Mouse (Mus musculus) liver, adult 2 months (tissue): ENCODE measurements around the gene Wnt11. TPM values are rescaled to one million over a fixed set of nuclear protein-coding genes. Genes with fewer than 3 reads are reported as not detected.

Experiments
- DNase-seq: peaks from one replicate; pipeline ENCODE4 v3.0.0-alpha.2; 2011; ENCODE audit warnings: low read depth, low spot score; ENCODE audit errors: extremely low read depth
- H3K27ac ChIP-seq: fragments of 200-500 bp; replicated peaks from 2 replicates; pipeline ENCODE4 v1.5.1; 2012; ENCODE audit warnings: low read depth, mild to moderate bottlenecking, control low read depth, inconsistent platforms, low read length; ENCODE audit not compliant: insufficient read depth
- H3K27me3 ChIP-seq: fragments of 200-500 bp; 2 replicates; pipeline ENCODE4 v1.6.1; 2012; ENCODE audit warnings: mild to moderate bottlenecking, moderate library complexity, low read length, inconsistent platforms; ENCODE audit not compliant: control insufficient read depth, insufficient read depth
- H3K36me3 ChIP-seq: fragments of 200-500 bp; 2 replicates; pipeline ENCODE4 v1.6.1; 2012; ENCODE audit warnings: low read length, inconsistent platforms; ENCODE audit not compliant: control insufficient read depth, insufficient read depth
- H3K4me1 ChIP-seq: fragments of 200-500 bp; 2 replicates; pipeline ENCODE4 v1.6.1; 2011; ENCODE audit warnings: low read length; ENCODE audit not compliant: control insufficient read depth, insufficient read depth
- H3K4me3 ChIP-seq: fragments of 200-500 bp; 2 replicates; pipeline ENCODE4 v1.5.1; 2011; ENCODE audit warnings: low read depth, mild to moderate bottlenecking, control low read depth, low read length, moderate library complexity; ENCODE audit not compliant: insufficient read depth
- H3K79me2 ChIP-seq: fragments of 200-500 bp; 2 replicates; pipeline ENCODE4 v1.6.1; 2012; ENCODE audit warnings: inconsistent platforms, mild to moderate bottlenecking, low read length, moderate library complexity; ENCODE audit not compliant: control insufficient read depth, insufficient read depth
- H3K9ac ChIP-seq: fragments of 200-500 bp; 2 replicates; pipeline ENCODE4 v1.6.1; 2012; ENCODE audit warnings: low read depth, mild to moderate bottlenecking, control low read depth, inconsistent platforms, low read length
- CTCF ChIP-seq: fragments of 200-500 bp; IDR thresholded peaks from 2 replicates; pipeline ENCODE4 v1.5.1; 2011; ENCODE audit warnings: low read depth, low read length, control low read depth
- POLR2A ChIP-seq: fragments of 200-500 bp; IDR thresholded peaks from 2 replicates; pipeline ENCODE4 v1.6.1; 2011; ENCODE audit warnings: low read length, control low read depth; ENCODE audit not compliant: insufficient read depth; ENCODE audit errors: extremely low read depth
- WGBS: fragments of 180-500 bp; shearing (Covaris S2); methylation state at CpG from one replicate; pipeline ENCODE4 v1.1.7; 2018; 5-methylcytosine and 5-hydroxymethylcytosine counted together
- polyA plus RNA-seq: library from polyadenylated mRNA; depleted of rRNA; stranded (reverse); fragments of >200 nt; gene quantifications from 2 replicates; pipeline ENCODE4 v1.2.3, GENCODE M21; 2012; rRNA removed
- total RNA-seq: library from RNA; depleted of rRNA; stranded (reverse); fragments of >200 nt; gene quantifications from 2 replicates; pipeline ENCODE4 v1.2.3, GENCODE M21; 2014; rRNA removed

Wnt11 gene
- total RNA-seq (0.55 TPM in 1 of 2 replicates, not detected in the other), polyA plus RNA-seq (0.21 and 0.52 TPM in 2 replicates)

GRCm38 (mm10) chr7:98834711-98835321 is at the start of gene Wnt11:
TSS of gene Wnt11 (plus strand) at chr7:98835112.
- Histone ChIP-seq H3K27ac (no peak within 1 kb of the TSS), H3K4me1 (peaks cover 7% of the 10 kb centered on the region), H3K36me3 (no peaks in the 10 kb centered on the region), H3K9ac (no peak within 1 kb of the TSS), H3K79me2 (no peaks in the 10 kb centered on the region), H3K27me3 (peaks cover 32% of the 10 kb centered on the region), H3K4me3 (peak within 1 kb of the TSS; percentile 31; the same call in 1 of the 2 replicates)
- 1% methylated on average over 66 of the region's 66 CpGs for WGBS
- no peak for DNase-seq
- TF ChIP-seq POLR2A, result no peak
- TF ChIP-seq CTCF, result no peak

- no peak overlapping the region for H3K9ac ChIP-seq
- WGBS, result 33% methylated on average over 11 of the region's 11 CpGs
- no peaks in the 10 kb centered on the region for H3K4me1 ChIP-seq
- no peak overlapping the region for H3K27ac ChIP-seq
- H3K79me2 ChIP-seq, result no peaks in the 10 kb centered on the region
- H3K27me3 ChIP-seq, result peaks cover 3% of the 10 kb centered on the region; the same call in 1 of the 2 replicates
- no peak for DNase-seq
- TF ChIP-seq CTCF (no peak), POLR2A (no peak)
- H3K4me3 ChIP-seq, result no peak overlapping the region
- H3K36me3 ChIP-seq, result no peaks in the 10 kb centered on the region
These were observed 47.9 kb upstream of the Wnt11 start for GRCm38 (mm10) chr7:98786792-98787612.

- Histone ChIP-seq H3K36me3 (no peaks in the 10 kb centered on the region), H3K9ac (no peak overlapping the region), H3K27ac (no peak overlapping the region), H3K27me3 (no peaks in the 10 kb centered on the region), H3K79me2 (no peaks in the 10 kb centered on the region), H3K4me1 (no peaks in the 10 kb centered on the region), H3K4me3 (no peak overlapping the region)
- TF ChIP-seq CTCF (no peak), POLR2A (no peak)
- DNase-seq, result no peak
- 61% methylated on average over 7 of the region's 7 CpGs for WGBS
These were observed 46.2 kb upstream of the Wnt11 start for GRCm38 (mm10) chr7:98788721-98789120.

GRCm38 (mm10) chr7:98789121-98789520 is 45.8 kb upstream of the Wnt11 start:
- WGBS, result 71% methylated on average over 4 of the region's 4 CpGs

GRCm38 (mm10) chr7:98791864-98792263 is 43.0 kb upstream of the Wnt11 start:
- Histone ChIP-seq H3K4me1 (no peaks in the 10 kb centered on the region), H3K9ac (no peak overlapping the region), H3K4me3 (no peak overlapping the region), H3K27ac (no peak overlapping the region), H3K36me3 (no peaks in the 10 kb centered on the region), H3K79me2 (no peaks in the 10 kb centered on the region), H3K27me3 (no peaks in the 10 kb centered on the region)
- 85% methylated on average over 5 of the region's 5 CpGs for WGBS
- no peak for TF ChIP-seq POLR2A
- TF ChIP-seq CTCF, result no peak
- no peak for DNase-seq

More at GRCm38 (mm10) chr7:98789121-98789520, 45.8 kb upstream of the Wnt11 start:
- no peaks in the 10 kb centered on the region for H3K27me3 ChIP-seq
- no peak overlapping the region for H3K4me3 ChIP-seq
- DNase-seq, result no peak
- no peaks in the 10 kb centered on the region for H3K4me1 ChIP-seq
- H3K79me2 ChIP-seq, result no peaks in the 10 kb centered on the region
- no peak overlapping the region for H3K27ac ChIP-seq
- no peak for TF ChIP-seq CTCF
- no peak for TF ChIP-seq POLR2A
- H3K36me3 ChIP-seq, result no peaks in the 10 kb centered on the region
- H3K9ac ChIP-seq, result no peak overlapping the region

DNA sequence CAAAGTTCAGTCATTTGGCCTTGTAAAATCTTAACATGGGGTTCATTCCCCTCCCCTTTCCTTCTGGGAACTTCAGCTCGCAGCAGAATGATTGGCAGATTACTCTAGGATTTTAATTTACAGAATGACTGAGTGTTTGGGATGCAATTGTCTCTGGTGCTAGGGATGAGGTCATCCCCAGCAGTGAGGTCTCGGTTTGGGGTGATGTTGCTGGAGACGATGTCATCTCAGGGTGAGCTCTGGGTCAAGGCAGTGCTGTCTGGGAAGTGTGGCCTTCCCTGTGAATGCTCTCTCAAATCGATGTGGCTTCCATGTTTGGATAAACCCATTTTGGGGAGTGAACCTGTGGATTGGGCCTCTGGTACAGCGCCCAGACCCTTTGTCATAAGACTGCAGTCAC is 41.1 kb upstream of the Wnt11 start:
- Histone ChIP-seq H3K79me2 (no peaks in the 10 kb centered on the region), H3K9ac (no peak overlapping the region), H3K4me1 (no peaks in the 10 kb centered on the region), H3K27me3 (no peaks in the 10 kb centered on the region), H3K27ac (no peak overlapping the region), H3K4me3 (no peak overlapping the region), H3K36me3 (no peaks in the 10 kb centered on the region)
- TF ChIP-seq POLR2A (no peak), CTCF (no peak)
- DNase-seq, result no peak
- WGBS, result 87% methylated on average over 5 of the region's 5 CpGs
